Mouse (Mus musculus) adrenal gland, adult 18-20 months (tissue): ENCODE results near the gene Slc32a1. TPM values are rescaled to one million over a fixed set of nuclear protein-coding genes. Genes with fewer than 3 reads are reported as not detected.
A peak's percentile ranks its signal among the peaks of the same experiment; 100 is the strongest.

ENCODE experiments used
- DNase-seq, 2 experiments: peaks; one replicate each; pipeline ENCODE4 v3.0.0; 2021 to 2022; ENCODE audit warnings: low spot score in 2 of 2
- microRNA-seq, 2 experiments: library from miRNA; unstranded; fragments of <30 nt; microRNA quantifications; one replicate each; pipeline ENCODE4 v1.2.0; 2021; ENCODE audit warnings: borderline number of aligned reads in 2 of 2
- total RNA-seq, 2 experiments: library from RNA; stranded (reverse); gene quantifications; 1 replicate in 1 of 2; 2 replicates in 1 of 2; pipeline ENCODE4 v1.2.3; 2021

Slc32a1 gene
- total RNA-seq, 2 experiments from 2014 or later = not detected

- no peak for DNase-seq
Observed at GRCm38 (mm10) chr2:158655806-158656205, 45.2 kb downstream of the Slc32a1 start.

DNA sequence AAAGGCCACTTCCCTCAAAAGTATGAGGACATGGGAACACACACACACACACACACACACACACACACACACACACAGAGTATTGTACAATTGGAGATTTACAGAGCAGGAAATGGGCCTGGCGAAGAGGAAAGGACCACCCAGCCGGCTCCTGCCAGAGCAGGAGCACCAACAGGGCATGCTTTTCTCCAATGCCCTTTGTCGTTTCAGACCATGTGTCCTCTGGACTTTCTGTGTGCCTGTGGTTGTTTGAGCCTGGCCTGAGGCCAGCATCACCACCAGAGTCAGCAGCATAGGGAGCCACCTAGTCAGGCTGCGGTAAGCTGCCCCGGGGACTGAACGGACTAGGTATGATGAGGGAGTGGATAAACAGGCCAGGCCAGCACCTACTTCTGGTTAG, 48.3 kb downstream of the Slc32a1 start:
- peak in 1 of 2 experiments; percentile 38 for DNase-seq

- no peak for DNase-seq
Observed at GRCm38 (mm10) chr2:158659346-158659745, 48.8 kb downstream of the Slc32a1 start.

DNA sequence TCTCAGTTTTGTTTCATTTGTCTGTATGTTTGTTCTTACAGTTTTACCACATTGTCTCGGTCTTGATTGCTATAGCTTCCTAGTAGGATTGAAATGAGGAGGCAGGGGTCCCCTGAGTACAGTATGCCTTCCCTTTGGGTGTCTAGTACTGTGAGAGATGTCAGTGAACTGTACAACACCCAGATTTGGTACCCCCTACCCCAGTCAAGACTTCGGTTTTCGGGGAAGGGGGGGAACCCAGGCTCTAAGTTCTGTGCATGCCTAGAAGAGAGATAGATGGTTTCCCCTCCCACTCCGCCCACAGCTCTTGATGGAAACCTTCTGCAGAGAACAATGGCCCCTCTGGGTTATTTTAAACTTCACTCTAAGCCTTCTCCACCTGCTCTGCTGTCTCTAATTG, 54.5 kb downstream of the Slc32a1 start, which contains the start of gene Ppp1r16b:
Gene Ppp1r16b (plus strand): TSS at position 301 of the 400 bp plus-strand sequence.
- no peak for DNase-seq

Small RNAs within 50 kb of the gene (microRNA-seq; reads per million reads assigned to microRNA genes)
- gene Mir3474 = 4.3 to 8.0 reads per million in 2 experiments

Other genes starting within 250 kb of the Slc32a1 start
- gene Snhg11, start 235.1 kb upstream of the Slc32a1 start, total RNA-seq = 10 to 100 TPM; 14.2 to 19.7 TPM
- 10 to 100 TPM; 55.3 to 71.6 TPM for gene Ralgapb, start 200.9 kb upstream of the Slc32a1 start, total RNA-seq
- gene Adig, start 108.2 kb upstream of the Slc32a1 start, total RNA-seq = 100 to 1,000 TPM in 1 of 2 experiments, 10 to 100 TPM in 1; 75.7 to 130 TPM
- gene Arhgap40, start 98.0 kb upstream of the Slc32a1 start, total RNA-seq = not detected
- 10 to 100 TPM; 11.9 to 12.8 TPM for gene Actr5, start 14.1 kb downstream of the Slc32a1 start, total RNA-seq
- gene Ppp1r16b, start 54.6 kb downstream of the Slc32a1 start, total RNA-seq = 10 to 100 TPM in 1 of 2 experiments, 1 to 10 TPM in 1; 6.9 to 11.5 TPM
- gene Fam83d, start 157.3 kb downstream of the Slc32a1 start, total RNA-seq = under 1 TPM; 0.26 to 0.53 TPM
- 10 to 100 TPM in 1 of 2 experiments, 1 to 10 TPM in 1; 9.7 to 11.1 TPM for gene Dhx35, start 184.0 kb downstream of the Slc32a1 start, total RNA-seq